Mouse (Mus musculus): ENCODE results near the gene Foxk1. TPM values are rescaled to one million over a fixed set of nuclear protein-coding genes. Genes with fewer than 3 reads are reported as not detected.

The Foxk1 gene
- total and polyA plus RNA-seq, 3 experiments, result 8.2 to 20.2 TPM; not detected in 1

DNA sequence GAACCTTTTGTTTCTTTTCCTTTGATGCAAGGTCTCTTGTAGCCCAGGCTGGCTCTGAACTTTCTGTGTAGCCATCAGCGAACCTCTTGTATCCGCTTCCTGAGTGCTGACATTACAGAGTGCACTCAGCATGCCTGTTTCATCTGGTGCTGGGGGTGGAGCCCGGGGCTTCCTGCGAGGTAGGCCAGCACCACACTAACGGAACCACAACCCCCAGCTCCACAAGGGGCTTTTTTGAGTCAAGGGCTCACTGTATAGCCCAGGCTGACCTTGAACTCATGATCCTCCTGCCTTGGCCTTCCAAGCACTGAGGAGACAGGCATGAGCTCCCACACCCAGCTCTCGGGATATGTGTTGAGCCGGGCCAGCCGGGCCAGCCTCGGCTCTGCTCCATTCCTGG lies 49.5 kb downstream of the Foxk1 start:
- Histone ChIP-seq H3K36me3 (ENCODE audit: control insufficient read depth in 1 of 2, insufficient read depth in 2 of 2, low read length in 2 of 2) (no peaks in the 10 kb centered on the region; a peak in 2 of 4 replicates), H3K79me2 (ENCODE audit: control insufficient read depth, insufficient read depth, low read length, poor library complexity) (peaks cover 3% of the 10 kb centered on the region), H3K27me3 (ENCODE audit: control insufficient read depth in 1 of 2, insufficient read depth in 2 of 2, low read length in 2 of 2) (no peaks in the 10 kb centered on the region), H3K27ac (ENCODE audit: control insufficient read depth, low read depth, low read length) (no peak overlapping the region), H3K4me3 (ENCODE audit: control insufficient read depth in 1 of 2, insufficient read depth in 1 of 2, low read depth in 2 of 2, low read length in 2 of 2) (no peak overlapping the region), H3K9ac (ENCODE audit: control insufficient read depth, low read depth, low read length, poor library complexity, severe bottlenecking) (no peak overlapping the region), H3K9me3 (replicated peaks; ENCODE audit: insufficient read depth, low read length) (no peaks in the 10 kb centered on the region), H3K4me1 (ENCODE audit: control insufficient read depth in 1 of 2, insufficient read depth in 2 of 2, low read length in 2 of 2) (no peaks in the 10 kb centered on the region)
- TF ChIP-seq POLR2A (IDR thresholded peaks at IDR 0.05; ENCODE audit: control insufficient read depth in 1 of 2, insufficient read depth in 1 of 2, low read depth in 1 of 2, low read length in 2 of 2, poor library complexity in 1 of 2), result no peak
- DNase-seq (ENCODE audit: low read depth, low spot score), result no peak

DNA sequence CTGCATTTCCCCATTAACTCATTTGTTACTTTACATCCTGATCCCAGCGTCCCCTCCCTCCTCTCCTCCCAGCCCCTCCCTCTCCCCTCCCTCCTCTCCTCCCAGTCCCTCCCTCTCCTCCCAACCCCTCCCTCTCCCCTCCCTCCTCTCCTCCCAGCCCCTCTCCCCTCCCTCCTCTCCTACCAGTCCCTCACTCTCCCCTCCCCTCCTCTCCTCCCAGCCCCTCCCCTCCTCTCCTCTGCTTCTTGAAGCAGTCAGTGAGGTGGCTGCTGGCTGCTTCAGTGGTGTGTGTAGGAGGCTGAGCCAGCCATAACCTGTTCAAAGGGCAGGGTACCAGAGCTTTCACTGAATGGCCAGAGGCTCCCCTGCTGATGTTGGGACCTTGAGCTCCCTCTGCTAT lies 50.5 kb downstream of the Foxk1 start:
- TF ChIP-seq POLR2A (IDR thresholded peaks at IDR 0.05; ENCODE audit: control insufficient read depth in 1 of 2, insufficient read depth in 1 of 2, low read depth in 1 of 2, low read length in 2 of 2, poor library complexity in 1 of 2), result no peak
- TF ChIP-seq CTCF (IDR thresholded peaks at IDR 0.05 in 2 of 3, conservative IDR thresholded peaks at IDR 0.05 in 1 of 3; ENCODE audit: control insufficient read depth in 1 of 3, insufficient read depth in 1 of 3, low read depth in 2 of 3, low read length in 3 of 3, poor library complexity in 1 of 3, severe bottlenecking in 1 of 3), result no peak
- TF ChIP-seq GABPA (IDR thresholded peaks at IDR 0.05; ENCODE audit: low read depth, low read length), result no peak
- no peak for TF ChIP-seq SMC3 (IDR thresholded peaks at IDR 0.05; ENCODE audit: low read depth, low read length)
- no peak for TF ChIP-seq USF1 (IDR thresholded peaks at IDR 0.05; ENCODE audit: low read depth, low read length)
- no peak for TF ChIP-seq MEF2A (IDR thresholded peaks at IDR 0.05; ENCODE audit: extremely low read depth, insufficient replicate concordance, low read depth, low read length, poor library complexity, severe bottlenecking)
- peak; percentile 52; the same call in 1 of the 2 replicates for TF ChIP-seq MAZ (IDR thresholded peaks at IDR 0.05; ENCODE audit: low read depth, low read length)
- no peak overlapping the region for H3K4me3 ChIP-seq (ENCODE audit: control insufficient read depth in 1 of 2, insufficient read depth in 1 of 2, low read depth in 2 of 2, low read length in 2 of 2)
- H3K27me3 ChIP-seq (ENCODE audit: control insufficient read depth in 1 of 2, insufficient read depth in 2 of 2, low read length in 2 of 2), result no peaks in the 10 kb centered on the region
- H3K79me2 ChIP-seq (ENCODE audit: control insufficient read depth, insufficient read depth, low read length, poor library complexity), result no peaks in the 10 kb centered on the region
- H3K9ac ChIP-seq (ENCODE audit: control insufficient read depth, low read depth, low read length, poor library complexity, severe bottlenecking), result no peak overlapping the region
- H3K36me3 ChIP-seq (ENCODE audit: control insufficient read depth in 1 of 2, insufficient read depth in 2 of 2, low read length in 2 of 2), result no peaks in the 10 kb centered on the region; a peak in 2 of 4 replicates
- no peak overlapping the region for H3K27ac ChIP-seq (ENCODE audit: control insufficient read depth, low read depth, low read length)
- no peaks in the 10 kb centered on the region for H3K4me1 ChIP-seq (ENCODE audit: control insufficient read depth in 1 of 2, insufficient read depth in 2 of 2, low read length in 2 of 2)
- DNase-seq (ENCODE audit: low read depth, low spot score), result peak; percentile 70
- H3K9me3 ChIP-seq (replicated peaks; ENCODE audit: insufficient read depth, low read length), result no peaks in the 10 kb centered on the region

DNA sequence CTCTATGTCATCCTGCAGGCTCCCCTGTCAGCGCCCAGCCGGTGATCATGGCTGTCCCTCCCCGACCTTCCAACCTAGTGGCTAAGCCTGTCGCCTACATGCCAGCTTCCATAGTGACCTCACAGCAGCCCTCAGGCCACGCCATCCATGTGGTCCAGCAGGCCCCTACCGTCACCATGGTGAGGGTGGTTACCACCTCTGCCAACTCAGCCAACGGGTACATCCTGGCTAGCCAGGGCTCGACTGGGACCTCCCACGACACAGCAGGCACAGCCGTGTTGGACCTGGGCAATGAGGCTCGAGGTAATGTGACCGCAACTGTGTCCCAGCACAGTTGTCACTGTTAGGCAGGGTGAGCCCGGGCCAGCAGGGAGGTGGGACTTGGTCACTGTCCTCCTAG lies 52.4 kb downstream of the Foxk1 start:
- Histone ChIP-seq H3K79me2 (ENCODE audit: control insufficient read depth, insufficient read depth, low read length, poor library complexity) (no peaks in the 10 kb centered on the region), H3K9me3 (replicated peaks; ENCODE audit: insufficient read depth, low read length) (no peaks in the 10 kb centered on the region), H3K27me3 (ENCODE audit: control insufficient read depth in 1 of 2, insufficient read depth in 2 of 2, low read length in 2 of 2) (no peaks in the 10 kb centered on the region), H3K36me3 (ENCODE audit: control insufficient read depth in 1 of 2, insufficient read depth in 2 of 2, low read length in 2 of 2) (no peaks in the 10 kb centered on the region; a peak in 2 of 4 replicates), H3K4me1 (ENCODE audit: control insufficient read depth in 1 of 2, insufficient read depth in 2 of 2, low read length in 2 of 2) (no peaks in the 10 kb centered on the region), H3K27ac (ENCODE audit: control insufficient read depth, low read depth, low read length) (no peak overlapping the region), H3K9ac (ENCODE audit: control insufficient read depth, low read depth, low read length, poor library complexity, severe bottlenecking) (no peak overlapping the region), H3K4me3 (ENCODE audit: control insufficient read depth in 1 of 2, insufficient read depth in 1 of 2, low read depth in 2 of 2, low read length in 2 of 2) (no peak overlapping the region)
- no peak for TF ChIP-seq POLR2A (IDR thresholded peaks at IDR 0.05; ENCODE audit: control insufficient read depth in 1 of 2, insufficient read depth in 1 of 2, low read depth in 1 of 2, low read length in 2 of 2, poor library complexity in 1 of 2)
- no peak for TF ChIP-seq HCFC1 (IDR thresholded peaks at IDR 0.05; ENCODE audit: low read depth, low read length)
- no peak for TF ChIP-seq TCF12 (IDR thresholded peaks at IDR 0.05; ENCODE audit: low read depth, low read length)
- TF ChIP-seq USF2 (IDR thresholded peaks at IDR 0.05; ENCODE audit: borderline replicate concordance in 1 of 2, insufficient read depth in 1 of 2, low read depth in 1 of 2, low read length in 2 of 2), result no peak
- no peak for TF ChIP-seq SIN3A (IDR thresholded peaks at IDR 0.05; ENCODE audit: low read length)
- TF ChIP-seq ZC3H11A (IDR thresholded peaks at IDR 0.05; ENCODE audit: low read depth, low read length), result no peak
- TF ChIP-seq ETS1 (IDR thresholded peaks at IDR 0.05; ENCODE audit: low read depth, low read length), result no peak
- TF ChIP-seq ZNF384 (IDR thresholded peaks at IDR 0.05; ENCODE audit: low read depth, low read length), result no peak
- no peak for TF ChIP-seq JUND (IDR thresholded peaks at IDR 0.05; ENCODE audit: low read depth, low read length)
- TF ChIP-seq TAL1 (IDR thresholded peaks at IDR 0.05; ENCODE audit: low read length), result no peak
- TF ChIP-seq GABPA (IDR thresholded peaks at IDR 0.05; ENCODE audit: low read depth, low read length), result no peak
- no peak for TF ChIP-seq RAD21 (IDR thresholded peaks at IDR 0.05; ENCODE audit: low read depth, low read length)
- TF ChIP-seq BHLHE40 (IDR thresholded peaks at IDR 0.05; ENCODE audit: borderline replicate concordance, low read depth, low read length), result no peak
- no peak for TF ChIP-seq MXI1 (IDR thresholded peaks at IDR 0.05; ENCODE audit: low read depth, low read length)
- no peak for TF ChIP-seq ELF1 (IDR thresholded peaks at IDR 0.05; ENCODE audit: low read depth, low read length)
- no peak for TF ChIP-seq POLR2AphosphoS2 (IDR thresholded peaks at IDR 0.05; ENCODE audit: low read length)
- no peak for TF ChIP-seq RCOR1 (IDR thresholded peaks at IDR 0.05; ENCODE audit: low read depth, low read length)
- TF ChIP-seq UBTF (IDR thresholded peaks at IDR 0.05; ENCODE audit: borderline replicate concordance, insufficient read depth, low read depth, low read length), result no peak
- no peak for TF ChIP-seq CHD1 (IDR thresholded peaks at IDR 0.05; ENCODE audit: low read depth, low read length)
- TF ChIP-seq ZMIZ1 (IDR thresholded peaks at IDR 0.05; ENCODE audit: low read depth, low read length), result no peak
- DNase-seq (ENCODE audit: low read depth, low spot score), result no peak

Measured in MEL (cell line).